Mouse (Mus musculus) hindbrain, embryonic 14.5 days (tissue): ENCODE data around the gene Ccdc106. TPM values are rescaled to one million over a fixed set of nuclear protein-coding genes. Genes with fewer than 3 reads are reported as not detected.

Source experiments
- ATAC-seq: fragments of 200-750 bp; cut with Nextera tagmentation; 2 replicates; pipeline ENCODE4 v1.8.0; 2017; ENCODE audit warnings: moderate number of reproducible peaks, mild to moderate bottlenecking, moderate TSS enrichment, moderate library complexity; ENCODE audit not compliant: low FRiP score
- DNase-seq: peaks from one replicate; pipeline ENCODE4 v3.0.0-alpha.2; 2015; ENCODE audit warnings: low spot score
- H3K27ac ChIP-seq: fragments of 300-500 bp; sonication (generic); 2 replicates; pipeline ENCODE4 v1.5.1; 2014; ENCODE audit warnings: mild to moderate bottlenecking, moderate library complexity
- H3K27me3 ChIP-seq: fragments of 300-500 bp; sonication (generic); 2 replicates; pipeline ENCODE4 v1.6.1; 2014; ENCODE audit warnings: mild to moderate bottlenecking, low read length, mixed read lengths; ENCODE audit not compliant: control insufficient read depth, insufficient read depth
- H3K36me3 ChIP-seq: fragments of 300-500 bp; sonication (generic); replicated peaks from 2 replicates; pipeline ENCODE4 v1.6.1; 2014; ENCODE audit not compliant: control insufficient read depth, insufficient read depth
- H3K4me1 ChIP-seq: fragments of 300-500 bp; sonication (generic); replicated peaks from 2 replicates; pipeline ENCODE4 v1.6.1; 2014; ENCODE audit warnings: antibody characterized with exemption, low read length, mixed read lengths; ENCODE audit not compliant: control insufficient read depth, insufficient read depth
- H3K4me2 ChIP-seq: fragments of 300-500 bp; sonication (generic); replicated peaks from 2 replicates; pipeline ENCODE4 v1.6.1; 2014; ENCODE audit warnings: mild to moderate bottlenecking, moderate library complexity
- H3K4me3 ChIP-seq: fragments of 300-500 bp; sonication (generic); replicated peaks from 2 replicates; pipeline ENCODE4 v1.5.1; 2014; ENCODE audit warnings: mild to moderate bottlenecking, low read length
- H3K9ac ChIP-seq: fragments of 300-500 bp; sonication (generic); 2 replicates; pipeline ENCODE4 v1.6.1; 2014
- H3K9me3 ChIP-seq: fragments of 300-500 bp; sonication (generic); 2 replicates; pipeline ENCODE4 v1.6.1; 2016; ENCODE audit warnings: low read length; ENCODE audit not compliant: control insufficient read depth
- WGBS: fragments of 180-500 bp; shearing (Covaris S2); extraction: QIAGEN DNeasy Blood & Tissue Kit; methylation state at CpG from one replicate; pipeline ENCODE4 v1.1.7; 2014; 5-methylcytosine and 5-hydroxymethylcytosine counted together
- polyA plus RNA-seq: library from polyadenylated mRNA; unstranded; fragments of >200 nt; fragmentation: Nextera tagmentation; extraction: Ambion mirVana; gene quantifications from 2 replicates; pipeline ENCODE4 v1.2.1, GENCODE M21; 2014

Gene Ccdc106
- polyA plus RNA-seq, 1 experiment from 2014 or later = 53.3 TPM

- peak overlapping the region; percentile 89 for H3K9ac ChIP-seq
- peak overlapping the region; percentile 66 for H3K4me3 ChIP-seq
- H3K4me1 ChIP-seq = peaks cover 46% of the 10 kb centered on the region
- peak overlapping the region; percentile 71 for H3K4me2 ChIP-seq
- no peaks in the 10 kb centered on the region for H3K9me3 ChIP-seq
- no peak overlapping the region for H3K27ac ChIP-seq
- DNase-seq (no peak), ATAC-seq (no peak)
- no peaks in the 10 kb centered on the region; the same call in 1 of the 2 replicates for H3K36me3 ChIP-seq
- H3K27me3 ChIP-seq = peaks cover 47% of the 10 kb centered on the region
- 10% methylated on average over 32 of the region's 32 CpGs for WGBS
Measured at GRCm38 (mm10) chr7:5053456-5054179, 33.3 kb downstream of the Ccdc106 start.

- no peaks in the 10 kb centered on the region; the same call in 1 of the 2 replicates for H3K36me3 ChIP-seq
- no peaks in the 10 kb centered on the region for H3K9me3 ChIP-seq
- peaks cover 51% of the 10 kb centered on the region for H3K4me1 ChIP-seq
- ATAC-seq (peak; percentile 15), DNase-seq (no peak)
- peak overlapping the region; percentile 86 for H3K9ac ChIP-seq
- 2% methylated on average over 55 of the region's 55 CpGs for WGBS
- H3K27me3 ChIP-seq = peaks cover 47% of the 10 kb centered on the region
- H3K27ac ChIP-seq = peak overlapping the region; percentile 75
- H3K4me3 ChIP-seq = peak overlapping the region; percentile 68
- H3K4me2 ChIP-seq = peak overlapping the region; percentile 78
Measured at GRCm38 (mm10) chr7:5056651-5057263, 36.4 kb downstream of the Ccdc106 start.

- peaks cover 47% of the 10 kb centered on the region for H3K27me3 ChIP-seq
- no peak for ATAC-seq
- peaks cover 47% of the 10 kb centered on the region for H3K4me1 ChIP-seq
Measured at GRCm38 (mm10) chr7:5057381-5057780, 37.0 kb downstream of the Ccdc106 start.

GRCm38 (mm10) chr7:5057804-5058203, 37.5 kb downstream of the Ccdc106 start:
- Histone ChIP-seq H3K27me3 (peaks cover 44% of the 10 kb centered on the region), H3K36me3 (no peaks in the 10 kb centered on the region; the same call in 1 of the 2 replicates), H3K9me3 (no peaks in the 10 kb centered on the region), H3K9ac (peak overlapping the region; percentile 86), H3K4me2 (peak overlapping the region; percentile 78), H3K27ac (no peak overlapping the region), H3K4me1 (peaks cover 43% of the 10 kb centered on the region), H3K4me3 (peak overlapping the region; percentile 68)
- no peak for DNase-seq
- ATAC-seq = no peak
- WGBS = 28% methylated on average over 11 of the region's 11 CpGs

More at GRCm38 (mm10) chr7:5057381-5057780, 37.0 kb downstream of the Ccdc106 start:
- H3K4me3 ChIP-seq = peak overlapping the region; percentile 68
- H3K9ac ChIP-seq = peak overlapping the region; percentile 86
- 34% methylated on average over 8 of the region's 8 CpGs for WGBS
- peak overlapping the region; percentile 75; the same call in 1 of the 2 replicates for H3K27ac ChIP-seq
- H3K36me3 ChIP-seq = no peaks in the 10 kb centered on the region; the same call in 1 of the 2 replicates
- peak overlapping the region; percentile 78 for H3K4me2 ChIP-seq
- DNase-seq = no peak
- H3K9me3 ChIP-seq = no peaks in the 10 kb centered on the region

- whole genome bisulfite sequencing = 96% methylated on average over 1 of the region's 1 CpGs
- Histone ChIP-seq H3K9ac (peak overlapping the region; percentile 86; the same call in 1 of the 2 replicates), H3K36me3 (no peaks in the 10 kb centered on the region), H3K4me2 (peak overlapping the region; percentile 78; the same call in 1 of the 2 replicates), H3K27ac (no peak overlapping the region), H3K4me3 (no peak overlapping the region), H3K4me1 (peaks cover 40% of the 10 kb centered on the region), H3K27me3 (peaks cover 35% of the 10 kb centered on the region), H3K9me3 (no peaks in the 10 kb centered on the region)
- ATAC-seq (no peak), DNase-seq (no peak)
Measured at GRCm38 (mm10) chr7:5058631-5059030, 38.3 kb downstream of the Ccdc106 start.

- peak overlapping the region; percentile 99 for H3K27ac ChIP-seq
- ATAC-seq = no peak
- 0 out of 2 replicates have a peak overlapping the region, but pooled peaks have one; percentile 87 for H3K9ac ChIP-seq
- no peak for DNase-seq
- peaks cover 48% of the 10 kb centered on the region for H3K4me1 ChIP-seq
- peak overlapping the region; percentile 86; the same call in 1 of the 2 replicates for H3K4me2 ChIP-seq
- peaks cover 28% of the 10 kb centered on the region for H3K27me3 ChIP-seq
- WGBS = 89% methylated on average over 12 of the region's 12 CpGs
- H3K9me3 ChIP-seq = no peaks in the 10 kb centered on the region
- H3K4me3 ChIP-seq = 0 out of 2 replicates have a peak overlapping the region, but pooled peaks have one; percentile 77
- no peaks in the 10 kb centered on the region for H3K36me3 ChIP-seq
Measured at GRCm38 (mm10) chr7:5059421-5059820, 39.1 kb downstream of the Ccdc106 start.

- H3K36me3 ChIP-seq = no peaks in the 10 kb centered on the region
- H3K27me3 ChIP-seq = peaks cover 19% of the 10 kb centered on the region
- peak overlapping the region; percentile 99 for H3K27ac ChIP-seq
- no peaks in the 10 kb centered on the region for H3K9me3 ChIP-seq
- ATAC-seq = no peak
- peak overlapping the region; percentile 86 for H3K4me2 ChIP-seq
- peak; percentile 71 for DNase-seq
- H3K4me1 ChIP-seq = peaks cover 46% of the 10 kb centered on the region
- H3K9ac ChIP-seq = peak overlapping the region; percentile 87
- 2% methylated on average over 27 of the region's 27 CpGs for WGBS
- peak overlapping the region; percentile 77 for H3K4me3 ChIP-seq
Measured at GRCm38 (mm10) chr7:5060239-5060731, 39.9 kb downstream of the Ccdc106 start.

GRCm38 (mm10) chr7:5060944-5061773, 40.8 kb downstream of the Ccdc106 start:
- Histone ChIP-seq H3K36me3 (no peaks in the 10 kb centered on the region), H3K27me3 (peaks cover 10% of the 10 kb centered on the region), H3K4me1 (peaks cover 41% of the 10 kb centered on the region), H3K9ac (peak overlapping the region; percentile 87), H3K4me3 (peak overlapping the region; percentile 77), H3K27ac (peak overlapping the region; percentile 99), H3K9me3 (no peaks in the 10 kb centered on the region), H3K4me2 (peak overlapping the region; percentile 86)
- ATAC-seq (peak; percentile 90), DNase-seq (peak; percentile 99)
- WGBS = under 1% methylated on average over 60 of the region's 60 CpGs
